Mouse (Mus musculus): ENCODE results near the gene Slc17a5.

Gene Slc17a5

DNA sequence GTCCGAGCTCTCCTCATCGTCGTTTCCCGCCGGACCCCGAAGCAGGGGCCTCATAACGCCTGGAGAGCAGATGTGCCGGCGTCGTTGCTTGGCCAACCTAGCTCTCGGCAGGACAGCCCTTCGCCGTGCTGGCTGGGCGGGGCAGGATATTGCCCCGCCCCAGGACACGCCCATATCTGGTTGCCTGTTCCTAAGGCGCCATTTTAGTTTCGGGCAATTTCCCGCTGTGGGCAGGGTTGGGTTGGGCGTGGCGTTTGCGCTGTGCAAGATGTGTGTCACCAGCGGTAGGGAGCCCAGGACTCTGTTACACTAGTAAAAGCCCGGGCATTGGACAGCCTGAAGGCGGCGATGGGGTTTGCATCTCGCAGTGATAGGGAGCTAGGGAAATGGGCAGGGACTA, at the start of gene Slc17a5:
Gene Slc17a5, minus strand, starts transcription at position 128 of the 400 bp plus-strand sequence.
- peak; percentile 95 for DNase-seq (ENCODE audit: low spot score)

DNA sequence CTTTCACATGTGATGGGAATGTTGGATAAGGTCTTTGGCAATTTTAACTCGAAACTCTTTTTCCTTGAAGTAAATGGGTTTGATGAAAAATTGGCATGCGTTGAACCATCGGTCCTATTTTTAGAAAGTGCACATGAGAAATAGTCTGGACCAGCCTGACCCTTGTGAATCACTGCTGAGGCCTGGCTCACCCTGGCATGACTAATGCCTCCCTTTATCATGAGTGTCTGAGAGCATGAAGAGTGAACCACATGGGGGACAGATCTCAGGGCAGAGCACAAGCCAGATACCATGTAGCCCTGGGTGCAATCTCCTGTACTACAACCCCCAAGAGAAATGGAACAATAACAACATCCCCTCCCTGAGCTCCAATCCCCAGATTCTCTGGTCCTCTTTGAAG, 46.1 kb upstream of the Slc17a5 start:
- no peak for DNase-seq (ENCODE audit: low spot score)

DNA sequence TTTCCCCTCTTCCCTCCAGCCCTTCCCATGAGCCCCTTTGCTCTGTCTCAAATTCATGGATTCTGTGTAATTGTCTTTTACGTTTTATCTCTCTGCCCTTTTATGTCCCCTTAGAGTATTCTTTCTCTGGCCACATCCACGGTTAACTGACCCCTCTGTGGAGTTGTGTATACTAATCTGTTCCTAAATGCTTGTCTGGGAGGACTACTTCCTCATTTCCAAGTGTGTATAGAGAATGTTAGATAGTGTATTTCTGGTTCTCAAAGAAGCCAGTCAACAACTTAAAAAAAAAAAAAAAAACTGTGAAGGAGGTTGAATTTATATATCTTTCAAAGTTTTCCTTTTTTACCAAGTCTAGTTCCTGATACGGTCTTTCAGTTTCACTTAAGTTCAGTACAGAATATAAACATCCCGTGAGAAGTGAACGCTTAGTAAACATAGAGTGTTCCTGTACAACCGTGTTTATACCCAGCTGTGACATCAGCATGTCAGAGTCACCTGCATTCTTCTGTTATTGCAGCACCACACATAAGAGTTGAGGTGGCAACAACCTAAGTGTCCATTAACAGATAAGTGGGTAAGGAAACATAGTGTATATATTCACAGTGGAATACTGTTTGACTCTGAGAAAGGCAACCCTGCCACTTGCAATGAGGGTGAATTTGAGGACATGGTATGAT, 44.1 kb upstream of the Slc17a5 start:
- DNase-seq (ENCODE audit: low spot score), result no peak

DNA sequence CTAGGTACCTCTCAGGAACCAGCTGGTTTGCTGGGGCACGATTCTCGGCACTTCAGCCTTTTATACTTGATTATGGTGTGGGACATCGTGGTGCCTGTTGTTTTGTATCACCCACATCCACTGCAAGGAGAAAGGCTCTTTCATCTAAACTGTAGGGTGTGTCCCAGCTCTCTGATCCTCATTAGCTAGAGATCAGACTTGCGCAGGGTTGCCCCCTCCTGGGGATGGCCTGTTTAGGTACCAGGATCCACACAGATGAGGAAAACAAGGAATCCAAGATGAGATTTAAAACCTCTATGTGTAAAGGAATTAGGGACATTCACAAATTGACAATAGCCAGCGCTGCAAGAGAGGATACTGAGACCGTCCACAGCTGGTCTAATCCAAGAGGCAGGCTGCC, 42.1 kb upstream of the Slc17a5 start:
- no peak for DNase-seq (ENCODE audit: low spot score)

DNA sequence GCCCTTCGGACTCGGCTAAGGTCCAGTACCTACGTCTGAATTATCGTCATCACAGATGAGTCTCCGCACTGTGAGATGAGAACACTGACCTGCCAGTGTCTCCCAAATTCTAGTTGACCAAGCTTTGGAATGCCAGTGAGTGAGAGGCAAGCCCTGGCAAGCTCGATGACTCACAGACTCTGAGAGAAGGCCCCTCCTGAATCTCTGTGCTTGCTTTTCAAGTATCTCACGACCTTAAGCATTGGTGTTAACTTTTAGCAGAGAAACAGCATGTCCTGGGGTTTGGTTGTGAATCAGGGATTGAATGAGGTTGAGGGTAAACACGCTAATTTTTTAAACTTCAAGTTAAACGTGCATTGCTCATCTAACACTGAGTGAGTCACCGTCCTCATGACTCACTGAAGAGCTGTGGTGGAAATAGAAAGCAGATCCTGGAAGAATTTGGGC, 35.5 kb upstream of the Slc17a5 start:
- no peak for DNase-seq (ENCODE audit: low spot score)

DNA sequence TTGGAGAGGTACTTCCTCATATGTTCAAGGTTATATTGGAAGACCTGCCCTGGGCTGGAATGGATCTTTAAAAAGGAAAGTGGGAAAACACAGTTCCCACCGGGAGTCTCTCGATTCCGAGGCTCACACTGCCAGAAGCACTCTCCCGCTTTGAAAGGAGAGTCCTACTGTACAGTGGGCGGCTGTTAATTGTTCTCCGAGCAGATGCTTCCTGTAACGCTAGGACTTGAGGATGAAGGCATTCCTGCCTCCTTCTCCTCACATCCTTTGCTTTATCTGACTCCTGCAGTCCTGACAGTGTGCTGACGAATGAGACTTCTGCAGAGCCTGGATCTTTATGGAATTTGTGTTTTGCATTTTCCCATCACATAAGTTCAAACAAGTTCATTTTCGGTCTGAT, 31.4 kb upstream of the Slc17a5 start:
- no peak for DNase-seq (ENCODE audit: low spot score)

DNA sequence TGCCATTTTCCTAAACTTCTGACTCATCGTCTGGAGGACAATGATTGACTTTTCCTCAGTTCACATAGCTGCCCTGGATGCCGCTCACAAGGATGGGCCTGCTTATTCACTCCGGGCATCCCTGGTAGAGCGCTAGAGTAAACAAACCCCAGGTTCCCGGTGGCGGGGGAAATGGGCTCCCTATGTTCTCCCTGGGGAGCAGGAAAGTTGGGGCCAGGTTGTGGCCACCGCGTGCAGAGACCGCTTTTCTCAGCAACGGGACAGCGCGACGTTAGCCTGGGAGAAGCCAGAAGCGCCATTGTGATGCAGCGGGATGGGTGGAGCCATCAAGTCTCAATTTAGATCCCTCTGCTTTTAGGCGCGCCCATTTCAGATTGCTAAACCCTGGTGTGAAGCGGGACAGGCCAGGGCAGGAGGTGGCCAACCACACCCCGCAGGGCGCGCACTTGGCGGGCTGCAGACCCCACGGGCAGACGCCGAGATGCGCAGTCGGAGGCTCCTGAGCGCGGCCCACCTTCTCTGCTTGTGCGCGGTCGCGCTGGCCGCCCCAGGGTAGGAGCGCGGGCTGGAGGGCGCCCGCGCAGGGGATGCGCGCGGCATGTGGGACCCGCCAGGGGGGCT, 27.7 kb upstream of the Slc17a5 start, which contains the start of gene Cd109:
Gene Cd109, plus strand, starts transcription at position 146 of the 621 bp plus-strand sequence.
- DNase-seq (ENCODE audit: low spot score), result no peak

DNA sequence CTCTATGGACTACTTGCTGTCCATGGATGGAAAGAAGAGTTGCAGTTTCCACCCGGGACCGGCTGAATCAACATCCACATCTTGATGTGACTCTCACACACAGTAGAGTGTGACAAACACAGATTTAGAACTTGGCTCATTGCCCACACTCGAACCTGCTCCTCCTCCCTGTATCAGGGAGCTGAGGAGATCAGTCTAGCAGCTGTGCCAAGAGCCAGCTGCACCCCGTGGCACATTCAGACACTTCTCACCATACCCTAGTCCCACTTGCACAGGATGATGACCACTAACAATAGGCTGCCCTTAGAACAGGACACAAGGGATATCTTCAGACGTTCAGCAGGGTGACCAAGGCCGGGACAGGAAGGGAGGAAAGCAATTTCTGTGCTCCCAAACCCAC, 26.4 kb upstream of the Slc17a5 start:
- DNase-seq (ENCODE audit: low spot score), result no peak

DNA sequence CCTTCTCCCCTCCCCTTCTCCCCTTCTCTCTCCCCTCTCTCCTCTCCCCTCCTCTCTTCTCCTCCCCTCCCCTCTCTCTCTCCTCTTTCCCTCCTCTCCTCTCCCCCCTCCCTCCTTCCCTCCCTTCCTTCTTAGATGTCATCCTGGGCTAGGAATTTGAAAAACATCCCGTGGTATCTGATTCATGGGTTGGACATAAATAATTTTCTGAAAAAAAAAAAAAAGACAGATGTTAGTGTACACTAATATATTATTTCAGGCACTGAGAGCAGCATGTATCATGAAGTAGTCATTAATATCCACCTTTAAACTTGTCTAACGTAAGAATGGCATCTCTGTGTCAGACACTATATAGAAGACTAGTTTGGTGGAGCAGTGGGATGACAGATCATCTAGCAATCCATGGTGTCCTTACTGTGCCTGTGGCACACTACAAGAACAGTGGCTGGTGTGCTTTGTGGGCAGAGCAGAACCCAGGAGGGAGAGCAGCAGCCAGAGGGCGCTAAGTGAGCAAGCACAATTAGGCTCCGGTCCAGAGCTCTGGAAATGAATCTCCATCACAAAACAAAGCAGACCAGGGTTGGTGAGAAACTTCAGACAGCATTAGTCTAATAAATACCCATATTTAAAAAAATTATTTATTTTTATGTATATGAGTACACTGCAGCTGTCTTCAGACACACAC, 13.3 kb upstream of the Slc17a5 start:
- DNase-seq (ENCODE audit: low spot score), result no peak

DNA sequence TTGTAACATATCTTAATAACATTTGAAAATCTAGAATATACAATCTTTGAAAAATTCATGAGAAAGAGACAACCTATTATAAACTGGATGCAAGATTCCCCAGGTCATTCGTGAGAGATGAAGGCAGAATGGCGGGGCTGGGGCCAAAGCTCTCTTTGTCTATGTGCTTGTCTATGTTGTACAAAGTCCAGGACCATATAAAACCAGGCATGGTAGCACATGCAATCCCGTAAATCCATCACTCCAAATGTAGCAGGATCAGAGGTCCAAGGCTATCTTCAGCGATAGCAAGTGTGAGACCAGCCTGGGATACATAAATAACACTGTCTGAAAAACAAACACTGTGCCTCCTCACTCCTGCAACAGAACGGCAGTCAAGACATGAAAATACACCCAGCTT, 12.1 kb upstream of the Slc17a5 start:
- no peak for DNase-seq (ENCODE audit: low spot score)

DNA sequence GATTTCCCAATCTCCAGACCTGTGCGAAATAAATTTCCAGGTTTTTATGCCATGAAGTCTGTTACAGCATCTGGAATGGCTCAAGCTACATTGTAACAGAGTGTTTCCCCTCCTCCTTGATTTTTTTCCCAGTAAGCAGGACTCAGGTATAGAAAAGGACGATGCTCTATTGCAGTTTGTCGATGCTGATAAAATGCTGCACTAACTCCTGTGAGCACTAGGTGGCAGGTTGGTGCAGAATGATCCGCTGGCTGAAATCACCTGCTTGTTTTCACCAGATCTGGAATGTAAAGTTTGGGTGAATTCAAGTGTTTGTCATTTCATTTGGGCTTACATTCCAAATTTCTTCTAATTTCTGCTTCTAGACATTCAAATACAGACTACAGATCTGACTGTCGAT, 9.0 kb upstream of the Slc17a5 start:
- peak; percentile 30 for DNase-seq (ENCODE audit: low spot score)

DNA sequence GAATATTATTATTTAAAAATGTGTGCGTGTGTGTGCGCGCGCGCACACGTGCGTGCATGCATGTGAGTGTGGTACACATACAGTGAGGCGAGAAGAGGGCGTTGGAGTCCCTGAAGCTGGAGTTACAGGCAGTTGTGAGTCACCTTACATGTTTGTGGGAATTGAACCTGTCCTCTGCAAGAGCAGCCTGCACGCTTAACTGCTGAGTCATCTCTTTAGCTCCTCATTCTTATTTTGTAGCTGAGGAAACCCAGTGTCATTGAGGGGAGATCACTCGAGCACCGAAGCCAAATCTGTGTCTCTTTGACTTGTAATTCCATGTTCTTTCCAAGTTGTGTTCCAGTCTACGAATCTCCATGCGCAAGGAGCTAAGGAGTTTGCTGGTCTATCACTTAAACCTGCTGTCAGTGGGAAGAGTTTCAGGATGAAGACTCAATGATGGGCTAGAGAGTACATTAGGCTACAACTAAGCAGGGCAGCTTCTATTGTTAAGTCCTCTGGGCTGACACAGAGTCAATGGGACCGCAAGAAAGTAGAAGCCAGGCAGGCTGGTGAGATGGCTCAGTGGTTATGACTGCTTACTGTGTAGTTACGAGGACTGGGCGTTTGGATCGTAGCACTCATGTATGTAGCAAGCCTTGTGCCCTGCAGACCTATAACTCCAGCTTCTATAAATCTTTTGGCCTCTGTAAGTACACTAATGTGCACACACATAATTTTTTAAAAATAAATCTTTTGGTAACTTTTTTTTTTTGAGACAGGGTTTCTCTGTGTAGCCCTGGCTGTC, 8.1 kb upstream of the Slc17a5 start:
- no peak for DNase-seq (ENCODE audit: low spot score)

DNA sequence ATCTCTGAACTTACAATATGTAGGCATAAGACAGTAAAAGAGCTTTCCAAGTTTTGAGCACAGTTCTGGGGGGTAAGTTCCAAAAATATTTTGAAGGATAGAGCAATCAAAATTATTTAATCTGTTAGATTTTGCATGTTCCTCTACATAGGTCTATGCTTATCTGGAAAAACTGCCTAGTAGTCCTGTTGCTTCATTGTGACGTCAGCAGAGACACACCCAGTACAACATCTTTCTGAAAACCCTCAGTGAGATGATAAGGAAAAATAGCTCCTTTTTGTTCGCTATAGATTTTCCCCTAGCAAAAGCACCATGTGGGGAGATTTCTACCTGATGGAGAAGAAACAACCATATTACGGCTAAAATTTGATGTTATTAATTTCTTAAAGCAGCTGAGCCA, 7.4 kb upstream of the Slc17a5 start:
- DNase-seq (ENCODE audit: low spot score), result no peak

DNA sequence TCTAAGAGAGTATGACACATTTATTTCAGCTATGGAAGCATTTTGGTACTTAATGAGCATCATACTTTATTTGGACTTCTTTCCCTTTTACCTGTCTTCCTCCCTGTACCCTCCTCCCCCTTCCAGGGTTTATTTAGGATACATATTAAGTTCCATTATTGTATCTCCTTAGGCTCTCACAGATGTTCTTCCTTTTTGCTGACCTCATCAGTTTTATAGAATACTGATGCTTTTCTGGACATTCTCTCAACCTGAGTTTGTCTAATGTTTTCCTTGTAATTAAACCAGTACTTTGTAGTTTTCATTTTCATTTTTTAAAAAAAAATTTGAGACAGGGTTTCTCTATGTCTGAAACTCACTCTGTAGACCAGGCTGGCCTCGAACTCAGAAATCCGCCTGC, 2.6 kb upstream of the Slc17a5 start:
- DNase-seq (ENCODE audit: low spot score), result no peak

DNA sequence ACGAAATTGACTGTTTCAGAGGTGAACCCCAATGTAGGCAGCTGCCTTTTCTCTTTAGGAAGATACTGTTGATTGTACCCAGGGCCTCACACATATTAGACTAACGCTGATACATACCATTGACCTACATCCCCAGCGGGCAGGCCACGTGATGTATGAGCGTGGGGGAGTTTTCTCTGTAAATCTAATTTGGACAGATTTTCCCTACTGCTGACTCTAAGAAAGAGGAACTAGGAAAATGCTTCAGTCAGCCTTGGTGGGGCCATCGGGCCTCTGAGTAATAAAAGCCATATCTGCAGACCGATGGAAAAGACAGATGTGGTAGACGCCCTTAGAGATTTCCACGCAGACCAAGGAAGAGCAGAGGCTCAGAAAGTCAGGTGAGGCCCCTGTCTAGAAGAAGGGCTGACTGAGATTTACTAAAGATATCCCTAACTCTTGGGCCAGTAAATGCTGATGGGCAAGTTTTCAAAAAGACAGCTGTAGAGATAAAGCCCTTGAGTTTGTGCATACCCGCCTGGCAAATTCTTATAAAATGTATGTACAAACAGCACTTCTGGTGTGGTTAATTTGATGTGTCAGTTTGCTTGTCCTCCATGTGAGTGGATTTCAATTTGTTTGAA, 681 bp upstream of the Slc17a5 start:
- DNase-seq (ENCODE audit: low spot score), result no peak

DNA sequence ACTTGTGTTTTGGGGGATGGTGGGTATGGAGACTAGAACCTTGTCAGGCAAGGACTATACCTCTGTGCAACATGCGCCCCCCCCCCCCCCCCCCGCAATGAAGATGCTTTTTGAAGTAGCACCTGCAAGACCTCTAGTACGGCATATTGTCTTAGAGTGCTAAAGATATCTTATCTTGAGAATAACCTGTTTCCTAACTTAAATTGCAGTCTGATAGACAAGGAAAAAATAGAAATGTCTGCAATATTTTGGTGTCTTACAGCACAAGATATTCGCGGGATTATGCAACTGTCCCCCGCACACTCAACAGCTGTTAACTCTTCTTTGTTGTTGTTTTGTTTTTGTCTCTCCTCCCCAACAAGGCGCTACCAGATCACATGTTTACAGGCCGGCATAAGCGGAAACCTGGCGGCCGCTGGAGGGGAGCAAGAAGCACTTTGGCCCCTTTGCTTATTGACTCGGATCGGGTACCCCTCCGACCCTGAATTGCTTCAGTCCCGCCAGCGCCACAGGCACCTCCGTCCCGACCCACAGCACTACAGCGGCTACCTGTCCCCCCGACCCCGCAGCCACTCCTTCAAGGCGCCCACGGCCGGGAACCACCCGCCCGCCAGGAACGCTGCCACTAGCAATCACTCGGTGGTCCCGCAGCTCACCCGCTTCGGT, 490 bp downstream of the Slc17a5 start:
- DNase-seq (ENCODE audit: low spot score), result peak; percentile 39

DNA sequence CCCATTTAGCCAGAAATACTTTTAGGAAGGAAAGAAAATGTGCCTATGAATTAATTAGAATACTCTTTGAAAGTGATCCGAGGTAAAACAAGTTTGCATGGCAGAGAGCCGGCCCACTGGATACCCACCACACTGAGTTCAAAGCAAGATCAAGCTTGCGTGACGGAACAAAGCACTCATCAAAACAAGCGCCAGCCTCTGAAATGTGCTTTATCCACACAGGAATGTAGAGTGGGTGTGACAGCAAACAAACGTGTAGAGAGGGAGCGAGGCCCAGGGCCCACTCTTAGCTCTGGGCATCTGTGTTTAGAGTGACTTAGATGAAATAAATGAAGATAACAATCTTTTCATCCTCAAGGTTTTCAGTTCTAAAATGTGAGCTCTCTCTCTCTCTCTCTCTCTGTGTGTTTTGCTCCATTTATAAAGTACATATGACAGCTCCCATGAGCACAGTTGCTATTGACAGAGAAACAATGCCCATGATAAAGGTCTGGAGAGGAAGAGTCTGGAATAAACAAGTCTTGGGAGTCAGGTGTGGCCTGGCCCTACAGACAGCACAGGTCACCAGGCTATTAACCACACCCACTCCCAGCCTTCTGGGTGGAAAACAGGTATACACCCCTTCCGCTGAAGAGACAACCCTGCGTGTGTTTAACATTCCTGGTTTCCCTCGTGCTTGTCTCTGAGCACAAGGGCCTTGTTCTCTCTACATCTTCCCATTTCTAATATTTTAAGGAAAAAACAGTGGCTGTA, 8.0 kb downstream of the Slc17a5 start:
- DNase-seq (ENCODE audit: low spot score), result no peak

DNA sequence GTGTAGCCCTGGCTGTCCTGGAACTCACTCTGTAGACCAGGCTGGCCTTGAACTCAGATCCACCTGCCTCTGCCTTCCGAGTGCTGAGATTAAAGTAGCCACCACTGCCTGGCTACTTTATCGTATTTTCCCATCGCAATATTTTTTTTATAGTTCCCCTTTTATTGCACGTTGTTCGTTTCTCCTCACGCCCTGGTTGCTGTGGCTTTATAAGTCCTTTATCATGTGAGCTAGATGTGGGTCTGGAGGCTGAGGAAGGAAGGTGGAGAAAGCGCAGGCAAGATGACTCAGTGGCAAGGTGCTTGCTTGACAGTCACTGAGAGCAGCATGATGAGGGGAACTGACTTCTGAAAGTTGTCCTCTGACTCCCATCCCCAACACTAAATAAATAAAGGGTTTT, 9.0 kb downstream of the Slc17a5 start:
- DNase-seq (ENCODE audit: low spot score), result no peak

DNA sequence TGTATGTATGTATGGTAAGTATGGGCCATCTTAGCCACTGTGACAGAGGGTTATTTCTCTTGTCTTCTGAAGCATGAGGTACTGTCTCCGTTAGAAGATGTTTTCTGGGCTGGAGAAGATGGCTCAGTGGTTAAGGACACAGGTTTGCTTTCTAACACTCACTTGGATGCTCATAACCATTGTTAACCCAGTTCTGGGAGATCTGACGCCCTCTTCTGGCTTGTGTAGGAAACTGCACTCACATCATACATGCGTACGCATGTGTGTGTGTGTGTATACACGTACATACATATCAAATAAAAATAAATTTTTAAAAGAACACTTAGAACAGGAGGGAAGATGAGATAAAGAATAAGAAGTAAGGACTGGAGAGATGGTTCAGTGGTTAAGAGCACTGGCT, 11.4 kb downstream of the Slc17a5 start:
- DNase-seq (ENCODE audit: low spot score), result no peak

DNA sequence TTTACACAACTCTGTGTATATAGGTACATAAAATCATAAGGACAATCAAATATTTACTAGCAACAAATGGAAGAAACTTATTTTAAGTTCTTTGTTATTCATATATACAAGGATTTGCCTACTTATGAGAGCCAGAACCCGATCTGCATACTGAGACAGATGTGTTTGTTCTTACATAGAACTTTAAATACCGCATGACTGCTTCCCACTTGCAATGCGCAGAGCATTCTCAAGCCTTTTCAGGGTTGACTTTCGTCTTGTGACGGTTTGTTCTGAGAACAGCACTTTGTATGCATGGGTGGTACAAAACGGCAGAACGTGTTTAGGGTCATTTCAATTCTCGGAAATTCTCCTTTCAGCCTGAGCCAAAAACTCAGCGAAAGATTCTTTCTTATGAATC, 17.9 kb downstream of the Slc17a5 start:
- no peak for DNase-seq (ENCODE audit: low spot score)

DNA sequence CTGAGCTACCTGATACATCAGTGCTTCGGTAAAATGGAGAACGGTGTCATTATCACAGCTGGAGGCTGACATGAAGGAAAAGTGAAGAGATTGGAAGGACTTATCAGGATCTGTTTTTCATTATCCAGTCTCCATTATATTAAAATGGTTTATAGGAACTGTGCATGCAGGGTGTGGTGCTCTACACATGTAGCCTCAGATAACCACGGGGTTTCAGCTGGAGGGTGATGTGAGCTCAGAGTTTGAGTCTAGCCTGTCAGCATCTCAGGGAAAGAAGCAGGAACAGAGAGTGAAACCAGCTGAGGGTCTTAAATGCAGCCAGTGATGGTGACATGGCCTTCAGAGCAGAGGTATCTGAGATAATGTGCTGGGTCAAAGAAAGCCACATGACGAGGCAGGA, 28.4 kb downstream of the Slc17a5 start:
- no peak for DNase-seq (ENCODE audit: low spot score)

All from T-cell, adult 2 months (primary cell).